Mouse (Mus musculus) thymus, adult 18-20 months (tissue): ENCODE data around the gene Plxdc1.
A peak's percentile ranks its signal among the peaks of the same experiment; 100 is the strongest.

ENCODE experiments used
- DNase-seq, 2 experiments: peaks; one replicate each; pipeline ENCODE4 v3.0.0; 2022; ENCODE audit warnings: mixed read lengths in 2 of 2

Gene Plxdc1

DNA sequence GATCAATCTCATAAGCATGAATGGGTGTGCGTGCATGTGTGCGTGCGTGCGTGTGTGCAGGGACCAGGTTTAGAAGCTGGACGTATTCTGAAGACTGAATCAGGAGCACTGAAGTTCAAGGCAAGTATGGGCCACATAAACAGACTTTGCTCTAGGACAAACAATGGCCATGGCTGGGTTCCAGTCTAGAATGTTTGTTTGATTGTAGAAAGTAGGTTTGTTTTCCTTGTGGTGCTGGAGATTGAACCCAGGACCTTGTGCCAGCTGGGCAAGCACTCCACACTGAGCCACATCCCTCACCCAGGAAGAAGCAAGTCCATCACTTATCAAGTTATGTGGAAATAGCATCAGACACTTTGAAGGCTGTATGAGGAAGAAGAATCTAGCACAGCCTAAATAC, 29.9 kb upstream of the Plxdc1 start:
- DNase-seq: no peak

DNA sequence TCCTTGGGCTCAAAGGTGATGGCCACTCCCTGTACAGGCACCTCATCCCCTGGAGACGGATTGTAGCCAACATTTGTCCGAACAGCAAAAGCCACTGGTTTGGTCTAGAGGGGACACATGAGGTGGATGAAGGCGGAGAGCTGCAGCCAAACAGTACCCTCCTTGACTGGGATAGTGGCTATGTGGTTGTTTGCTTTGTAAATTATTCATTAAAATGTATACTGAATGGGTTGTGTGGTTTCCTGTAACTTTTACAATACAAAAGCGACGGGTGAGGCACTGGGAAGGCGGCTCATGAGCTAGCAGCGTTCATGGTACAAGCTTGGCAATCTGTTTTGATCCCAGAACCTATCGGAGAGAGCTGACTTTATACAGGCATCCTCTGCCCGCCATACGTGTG, 26.6 kb upstream of the Plxdc1 start:
- no peak for DNase-seq

DNA sequence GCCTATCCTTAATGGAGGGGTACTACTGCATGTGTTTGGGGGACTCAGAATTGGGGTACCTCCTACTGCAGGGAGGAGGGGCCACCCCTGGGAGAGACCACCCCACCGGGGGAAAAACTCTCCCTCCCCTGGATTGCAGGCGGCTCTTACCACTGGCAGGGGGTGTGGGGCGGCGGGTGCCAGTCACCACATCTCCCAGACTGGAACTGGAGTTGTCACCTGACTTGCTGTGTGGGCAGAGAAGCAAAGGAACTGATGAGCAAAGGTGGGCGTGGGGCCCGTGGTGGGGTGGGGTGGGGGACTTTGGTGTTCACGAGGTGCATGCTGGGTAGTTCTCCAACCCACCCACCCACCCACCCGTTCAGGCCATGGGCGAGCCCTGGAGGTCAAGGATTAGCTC, 25.5 kb upstream of the Plxdc1 start:
- no peak for DNase-seq

DNA sequence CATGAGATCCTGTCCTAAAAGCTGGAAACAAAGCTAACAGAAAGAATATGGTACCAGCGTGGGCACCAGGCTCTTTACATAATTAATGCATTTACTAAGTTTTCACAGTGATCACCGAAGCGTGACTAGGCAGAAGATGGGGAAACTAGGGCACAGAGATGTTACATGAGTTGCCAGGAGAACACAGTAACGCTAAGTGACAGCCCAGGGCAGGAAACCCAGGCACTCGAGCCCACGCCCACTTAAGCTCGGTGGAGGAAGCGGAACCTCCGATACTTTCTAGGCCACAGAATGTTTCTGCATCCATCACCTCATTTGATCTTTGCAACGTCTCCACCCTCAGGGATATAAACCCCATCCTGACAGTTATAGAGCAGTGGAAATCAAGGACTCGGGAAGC, 21.8 kb upstream of the Plxdc1 start:
- no peak for DNase-seq

- DNase-seq: no peak
Observed at GRCm38 (mm10) chr11:98005686-98006085, 19.4 kb upstream of the Plxdc1 start.

DNA sequence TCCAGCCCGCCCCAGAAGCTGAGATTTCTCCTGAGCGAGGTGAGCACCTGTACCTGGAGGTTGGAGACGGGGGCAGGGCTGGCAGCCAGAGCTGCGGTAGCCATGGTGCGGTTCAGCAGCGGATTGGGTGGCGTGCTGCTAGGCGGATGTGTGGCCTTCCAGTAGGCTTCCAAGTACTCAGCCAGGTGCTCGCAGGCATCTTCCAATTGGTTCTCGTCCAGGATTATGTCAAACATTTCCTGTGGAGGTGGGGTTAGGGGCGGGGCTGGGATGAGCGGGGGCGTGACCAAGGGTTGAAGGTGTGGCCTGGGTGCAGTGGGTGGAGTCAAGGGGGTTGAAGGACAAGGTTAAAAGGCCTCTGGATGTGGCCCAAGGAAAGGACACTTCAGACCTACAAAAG, 18.8 kb upstream of the Plxdc1 start:
- DNase-seq: peak in 1 of 2 experiments; percentile 16

- no peak for DNase-seq
Observed at GRCm38 (mm10) chr11:98004161-98004560, 17.9 kb upstream of the Plxdc1 start.

DNA sequence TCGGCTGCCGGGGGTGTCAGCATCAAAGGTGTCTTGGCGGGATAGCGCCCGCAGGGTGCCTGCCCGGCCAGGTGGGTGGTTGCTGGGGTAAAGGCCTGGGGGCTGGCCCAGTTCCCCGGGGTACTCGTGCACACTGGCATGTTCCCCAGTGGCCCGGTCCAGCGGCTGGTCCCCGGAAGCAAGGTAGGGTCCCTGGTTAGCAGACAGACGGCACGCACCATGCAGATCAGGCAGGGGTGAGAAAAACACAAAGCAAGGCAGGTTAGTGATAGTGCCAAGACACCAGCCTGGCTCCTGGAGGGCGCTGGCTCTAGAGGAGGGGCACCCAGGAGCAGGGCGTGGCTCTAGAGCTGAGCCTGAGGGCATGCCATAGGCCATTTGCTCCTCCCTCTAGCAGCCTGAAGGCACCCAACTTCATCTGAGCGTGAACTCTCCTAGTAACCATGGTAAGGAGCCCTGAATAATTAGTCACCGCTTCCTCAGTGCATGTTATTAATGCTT, 17.0 kb upstream of the Plxdc1 start:
- no peak for DNase-seq

GRCm38 (mm10) chr11:98002627-98003026, 16.4 kb upstream of the Plxdc1 start:
- peak; percentile 79 to 89 for DNase-seq

DNA sequence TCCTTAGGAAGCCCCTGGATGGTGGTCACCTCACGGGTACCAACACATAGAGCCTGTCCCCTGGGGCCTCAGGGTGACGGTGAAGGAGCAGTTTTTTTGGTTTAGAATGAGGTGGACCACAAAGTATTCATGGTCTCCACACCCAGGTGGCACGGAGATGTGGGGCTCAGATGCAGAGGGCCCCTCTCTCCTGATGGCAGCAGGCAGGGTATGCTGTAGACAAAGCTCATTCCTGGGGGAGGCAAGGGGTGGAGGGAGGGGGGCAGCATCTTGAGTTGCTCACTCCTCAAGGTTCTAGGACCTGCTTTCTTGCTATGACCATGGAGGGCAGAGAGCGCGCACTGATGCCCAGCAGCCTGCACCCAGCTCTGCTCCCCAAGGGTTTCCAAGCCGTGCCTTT, 15.7 kb upstream of the Plxdc1 start:
- DNase-seq: peak in 1 of 2 experiments; percentile 48

DNA sequence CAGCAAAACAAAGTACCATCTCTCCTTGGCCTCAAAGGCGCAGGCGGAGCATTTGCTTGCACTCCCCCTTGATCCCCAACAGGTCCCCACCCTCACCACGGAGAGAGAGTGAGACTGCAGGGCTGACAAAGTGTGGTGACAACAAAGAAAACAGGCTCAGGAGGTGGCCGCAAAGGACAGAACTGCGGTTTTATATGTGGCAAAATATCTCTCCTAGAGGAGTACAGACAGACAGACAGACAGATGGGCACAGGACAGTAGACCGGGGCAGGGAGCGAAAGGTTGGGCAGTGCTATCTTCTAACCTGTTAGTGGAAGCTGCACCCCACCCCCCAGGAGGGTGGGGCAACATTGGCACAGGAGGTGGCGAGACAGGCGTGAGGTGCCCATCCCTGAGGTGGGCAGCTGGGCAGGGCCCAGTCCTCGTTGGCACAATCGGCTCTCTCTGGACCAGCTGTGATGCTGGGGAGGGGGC, 15.1 kb upstream of the Plxdc1 start:
- peak; percentile 78 to 91 for DNase-seq

DNA sequence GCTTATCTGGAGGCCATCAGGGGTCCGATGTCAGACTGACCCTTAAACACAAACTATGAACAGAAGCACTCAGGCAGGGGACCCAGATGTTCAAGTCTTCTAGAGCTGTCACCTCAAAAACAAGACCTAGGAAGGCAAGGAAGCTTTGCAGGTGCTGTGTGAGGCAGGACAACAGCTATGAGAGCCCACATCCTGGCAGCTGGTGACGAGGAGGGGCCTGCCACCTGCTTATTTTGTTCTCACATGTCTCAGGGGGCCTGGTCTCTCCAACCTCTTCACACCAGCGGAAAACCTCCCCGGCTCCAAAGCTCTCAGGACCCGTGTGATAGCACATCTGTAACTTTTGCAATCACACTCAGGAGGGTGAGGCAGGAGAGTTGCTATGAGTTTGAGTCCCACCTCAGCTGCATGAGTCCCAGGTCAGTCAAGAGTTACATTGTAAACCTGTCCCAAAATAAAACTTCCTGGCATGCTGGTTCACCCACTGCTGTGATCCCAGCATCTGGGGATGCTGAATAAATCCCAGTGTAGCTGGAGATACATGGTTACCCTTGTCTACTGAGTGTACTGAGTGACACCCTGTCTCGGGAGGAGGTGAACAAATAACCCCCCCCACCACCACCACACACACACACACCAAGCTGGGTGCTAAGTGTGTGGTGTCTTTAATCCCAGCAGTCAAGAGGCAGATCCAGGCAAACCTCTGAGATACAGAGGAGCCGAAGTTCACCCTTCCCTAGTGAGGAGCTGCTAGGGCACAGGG, 14.3 kb upstream of the Plxdc1 start:
- peak; percentile 91 to 95 for DNase-seq

DNA sequence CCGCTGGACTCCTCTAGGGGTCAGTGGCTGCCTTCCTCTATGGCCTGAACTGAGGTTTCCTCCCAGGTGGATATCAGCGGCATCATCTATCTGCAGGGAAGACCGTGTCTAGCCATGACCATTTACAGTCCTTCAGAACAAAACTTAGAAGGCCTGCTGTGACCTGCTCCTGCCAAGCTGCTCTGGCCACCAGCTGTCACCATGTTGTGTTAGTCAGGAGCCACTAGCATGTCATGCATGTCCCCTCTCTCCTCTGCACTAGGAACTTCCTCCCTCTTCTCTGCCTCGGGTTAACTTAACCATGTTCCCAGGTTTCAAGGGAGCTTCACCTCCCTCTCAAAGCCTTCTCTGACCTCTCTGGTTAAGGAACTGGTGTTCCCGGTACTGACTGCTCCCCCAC, 13.5 kb upstream of the Plxdc1 start:
- DNase-seq: no peak

- DNase-seq: peak; percentile 58 to 83
Observed at GRCm38 (mm10) chr11:97998898-97999608, 12.8 kb upstream of the Plxdc1 start.

- no peak for DNase-seq
Observed at GRCm38 (mm10) chr11:97998074-97998793, 12.0 kb upstream of the Plxdc1 start.

DNA sequence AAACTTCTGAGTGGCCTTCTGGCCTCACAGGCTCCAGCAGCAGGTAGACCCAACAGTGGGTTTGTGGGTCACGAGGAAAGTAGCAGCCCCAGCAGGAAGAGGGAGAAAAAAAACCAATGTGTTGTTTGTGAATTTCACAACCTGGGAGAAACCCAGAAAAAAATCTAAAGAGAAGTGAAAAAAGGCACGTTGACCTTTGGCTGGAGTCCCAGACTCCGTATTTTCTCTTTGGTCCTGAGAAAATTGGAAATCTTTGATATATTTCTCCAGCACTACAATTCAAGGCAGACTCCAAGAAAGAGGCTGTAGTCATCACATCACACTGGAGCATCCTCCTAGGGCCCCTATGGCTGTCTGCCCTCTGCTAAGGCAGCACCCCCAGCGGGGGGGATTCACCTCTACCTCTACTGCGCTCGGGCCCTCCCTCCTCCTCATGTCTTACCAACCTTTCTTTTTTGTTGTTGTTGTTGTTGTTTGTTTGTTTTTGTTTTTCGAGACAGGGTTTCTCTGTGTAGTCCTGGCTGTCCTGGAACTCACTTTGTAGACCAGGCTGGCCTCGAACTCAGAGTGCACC, 11.2 kb upstream of the Plxdc1 start:
- DNase-seq: no peak

DNA sequence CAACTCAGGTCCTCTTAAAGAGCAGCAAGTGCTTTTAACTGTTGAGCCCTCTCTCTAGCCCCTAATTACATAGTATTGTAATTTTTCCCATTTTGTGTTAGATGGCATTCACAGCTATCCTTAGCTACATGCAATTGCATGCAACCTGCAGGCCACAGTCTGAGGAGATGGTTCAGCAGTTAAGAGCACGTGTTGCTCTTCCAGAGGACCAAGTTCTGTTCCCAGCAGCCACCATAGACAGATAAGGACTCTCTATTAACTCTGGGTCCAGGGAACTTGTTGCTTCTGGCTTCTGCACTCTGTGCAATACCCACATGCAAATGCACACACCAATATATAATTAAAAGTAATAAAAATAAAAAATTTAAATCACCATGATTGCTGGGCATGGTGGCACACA, 10.4 kb upstream of the Plxdc1 start:
- DNase-seq: no peak

- DNase-seq: peak; percentile 73 to 79
Observed at GRCm38 (mm10) chr11:97995564-97996288, 9.5 kb upstream of the Plxdc1 start, which contains the start of gene Arl5c. Arl5c (minus strand) TSS chr11:97996181.

DNA sequence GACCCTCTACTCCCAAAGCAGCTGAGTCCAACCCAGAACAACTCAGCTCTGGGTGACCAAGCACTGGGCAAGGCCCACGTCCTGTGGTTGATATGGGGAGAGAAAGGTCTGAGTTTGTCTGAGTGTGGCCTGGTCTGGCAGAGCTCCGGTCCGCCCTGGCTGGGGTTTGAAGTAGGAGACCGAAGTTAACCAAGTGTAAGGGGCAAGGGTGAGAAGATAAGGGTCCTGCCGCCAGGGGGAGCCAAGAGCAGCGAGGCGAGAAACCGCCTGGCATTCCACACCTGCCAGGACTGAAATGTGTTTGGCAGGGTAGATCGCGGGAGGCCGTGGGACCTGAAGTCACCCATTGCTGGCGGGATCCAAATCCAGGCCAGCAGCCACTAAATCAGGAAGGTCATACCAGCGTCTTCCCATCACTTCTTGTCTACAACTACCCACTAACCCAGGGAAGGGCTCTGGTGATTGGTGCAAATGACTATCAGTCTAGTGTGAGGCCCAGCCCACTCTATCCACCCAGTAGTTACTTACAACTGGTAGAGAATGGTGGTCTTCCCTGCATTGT, 8.4 kb upstream of the Plxdc1 start:
- peak; percentile 82 to 90 for DNase-seq

- peak; percentile 76 to 85 for DNase-seq
Observed at GRCm38 (mm10) chr11:97988530-97989096, 2.4 kb upstream of the Plxdc1 start.
